Mouse (Mus musculus) liver, adult 2 months (tissue): ENCODE results near the gene Pop4.

Experiments
- CTCF ChIP-seq: fragments of 200-500 bp; IDR thresholded peaks from 2 replicates; pipeline ENCODE4 v1.5.1; 2011; ENCODE audit warnings: low read depth, low read length, control low read depth
- POLR2A ChIP-seq: fragments of 200-500 bp; IDR thresholded peaks from 2 replicates; pipeline ENCODE4 v1.6.1; 2011; ENCODE audit warnings: low read length, control low read depth; ENCODE audit not compliant: insufficient read depth; ENCODE audit errors: extremely low read depth

- TF ChIP-seq POLR2A (no peak), CTCF (no peak)
These were observed 34.7 kb downstream of the Pop4 start for GRCm38 (mm10) chr7:38236400-38237105.
